Mouse (Mus musculus): ENCODE data around the gene Il17rd. TPM values are rescaled to one million over a fixed set of nuclear protein-coding genes. Genes with fewer than 3 reads are reported as not detected.

Il17rd gene
- total RNA-seq, 2 experiments from 2014 or later = 2.0 to 2.2 TPM

- no peak for DNase-seq (ENCODE audit: low spot score)
Observed at GRCm38 (mm10) chr14:27085471-27085870, 46.7 kb downstream of the Il17rd start.

- no peak for DNase-seq (ENCODE audit: low spot score)
Observed at GRCm38 (mm10) chr14:27085999-27086398, 47.3 kb downstream of the Il17rd start.

- DNase-seq (ENCODE audit: low spot score) = no peak
Observed at GRCm38 (mm10) chr14:27094247-27094646, 55.5 kb downstream of the Il17rd start.

- no peak for DNase-seq (ENCODE audit: low spot score)
Observed at GRCm38 (mm10) chr14:27096133-27096532, 57.4 kb downstream of the Il17rd start.

GRCm38 (mm10) chr14:27096779-27097178, 58.0 kb downstream of the Il17rd start:
- peak; percentile 83 for DNase-seq (ENCODE audit: low spot score)

GRCm38 (mm10) chr14:27101735-27102134, 63.0 kb downstream of the Il17rd start:
- no peak for DNase-seq (ENCODE audit: low spot score)

GRCm38 (mm10) chr14:27102720-27103119, 64.0 kb downstream of the Il17rd start:
- no peak for DNase-seq (ENCODE audit: low spot score)

- DNase-seq (ENCODE audit: low spot score) = no peak
Observed at GRCm38 (mm10) chr14:27105731-27106457, 67.2 kb downstream of the Il17rd start.

- DNase-seq (ENCODE audit: low spot score) = no peak
Observed at GRCm38 (mm10) chr14:27108748-27109504, 70.2 kb downstream of the Il17rd start.

GRCm38 (mm10) chr14:27114362-27115274, 75.9 kb downstream of the Il17rd start, which contains the start of gene Arhgef3:
Gene Arhgef3 (plus strand): TSS chr14:27114899.
- DNase-seq (ENCODE audit: low spot score) = peak; percentile 48

- peak; percentile 50 for DNase-seq (ENCODE audit: low spot score)
Observed at GRCm38 (mm10) chr14:27115275-27115660, 76.5 kb downstream of the Il17rd start.

- no peak for DNase-seq (ENCODE audit: low spot score)
Observed at GRCm38 (mm10) chr14:27115991-27116390, 77.2 kb downstream of the Il17rd start.

GRCm38 (mm10) chr14:27116577-27117165, 77.9 kb downstream of the Il17rd start:
- DNase-seq (ENCODE audit: low spot score) = no peak

- no peak for DNase-seq (ENCODE audit: low spot score)
Observed at GRCm38 (mm10) chr14:27118546-27118945, 79.8 kb downstream of the Il17rd start.

GRCm38 (mm10) chr14:27122646-27123045, 83.9 kb downstream of the Il17rd start:
- DNase-seq (ENCODE audit: low spot score) = no peak

GRCm38 (mm10) chr14:27123543-27123942, 84.8 kb downstream of the Il17rd start:
- DNase-seq (ENCODE audit: low spot score) = peak; percentile 62

GRCm38 (mm10) chr14:27130031-27130430, 91.3 kb downstream of the Il17rd start:
- DNase-seq (ENCODE audit: low spot score) = no peak

GRCm38 (mm10) chr14:27130676-27131075, 91.9 kb downstream of the Il17rd start:
- no peak for DNase-seq (ENCODE audit: low spot score)

- no peak for DNase-seq (ENCODE audit: low spot score)
Observed at GRCm38 (mm10) chr14:27131521-27131920, 92.8 kb downstream of the Il17rd start.

- DNase-seq (ENCODE audit: low spot score) = no peak
Observed at GRCm38 (mm10) chr14:27138891-27139290, 100.2 kb downstream of the Il17rd start.

- no peak for DNase-seq (ENCODE audit: low spot score)
Observed at GRCm38 (mm10) chr14:27139968-27140367, 101.2 kb downstream of the Il17rd start.

Measured in gastrocnemius, adult 18-20 months (tissue).